Mouse (Mus musculus) megakaryocyte, embryonic 14.5 days (primary cell): Measurements from ENCODE around the gene Zfp81.

Experiments used
- FLI1 ChIP-seq: IDR thresholded peaks from 2 replicates; pipeline ENCODE4 v1.6.1; 2012; ENCODE audit warnings: low read length, inconsistent platforms, mixed read lengths
- GATA1 ChIP-seq: IDR thresholded peaks from 3 replicates; pipeline ENCODE4 v1.6.1; 2012; ENCODE audit warnings: mixed read lengths, low read length, inconsistent platforms, borderline replicate concordance

DNA sequence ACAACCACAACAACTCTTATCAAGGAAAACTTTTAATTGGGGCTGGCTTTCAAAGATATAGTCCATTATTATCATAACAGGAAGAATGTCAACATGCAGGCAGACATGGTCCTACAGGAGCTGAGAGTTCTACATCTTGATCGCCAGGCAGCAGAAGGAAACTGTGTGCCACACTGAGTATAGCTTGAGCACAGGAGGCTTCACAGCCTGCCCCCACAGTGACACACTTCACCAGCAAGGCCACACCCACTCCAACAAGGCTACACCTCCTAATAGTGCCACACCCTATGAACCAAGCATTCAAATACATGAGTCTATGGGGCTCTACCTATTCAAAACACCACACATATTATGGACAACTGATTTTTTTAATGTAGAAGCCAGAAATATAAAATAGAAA is 5.7 kb downstream of the Zfp81 start:
- no peak for TF ChIP-seq FLI1
- no peak for TF ChIP-seq GATA1
